Mouse (Mus musculus) adrenal gland, postnatal 10 days (tissue): ENCODE data around the gene Supv3l1. TPM values are rescaled to one million over a fixed set of nuclear protein-coding genes. Genes with fewer than 3 reads are reported as not detected.

ENCODE experiments used
- DNase-seq: peaks from one replicate; pipeline ENCODE4 v3.0.0; 2021; ENCODE audit warnings: mixed read lengths
- total RNA-seq, 2 experiments: library from RNA; stranded (reverse); gene quantifications; 2 replicates each; pipeline ENCODE4 v1.2.3; 2021

Supv3l1 gene
- total RNA-seq, 2 experiments from 2014 or later: 34.5 to 41.8 TPM

GRCm38 (mm10) chr10:62413606-62413982 is 35.9 kb downstream of the Supv3l1 start:
- DNase-seq: no peak

- DNase-seq: no peak
Measured at GRCm38 (mm10) chr10:62412906-62413605, 36.5 kb downstream of the Supv3l1 start.

GRCm38 (mm10) chr10:62411431-62412410 is 37.8 kb downstream of the Supv3l1 start:
- DNase-seq: no peak

- DNase-seq: peak; percentile 74
Measured at GRCm38 (mm10) chr10:62410943-62411342, 38.6 kb downstream of the Supv3l1 start.

GRCm38 (mm10) chr10:62404901-62405300 is 44.6 kb downstream of the Supv3l1 start:
- DNase-seq: no peak

- DNase-seq: no peak
Measured at GRCm38 (mm10) chr10:62401641-62402111, 47.9 kb downstream of the Supv3l1 start.

GRCm38 (mm10) chr10:62383011-62383410 is 66.5 kb downstream of the Supv3l1 start:
- DNase-seq: no peak

- no peak for DNase-seq
Measured at GRCm38 (mm10) chr10:62380936-62381335, 68.6 kb downstream of the Supv3l1 start.

GRCm38 (mm10) chr10:62379808-62380207 is 69.7 kb downstream of the Supv3l1 start, which contains the start of gene Hk1:
TSS of gene Hk1 (minus strand) at chr10:62379908.
- DNase-seq: no peak

Other genes with a start within 250 kb of the Supv3l1 start
- 10 to 100 TPM; 16.4 to 23.6 TPM for gene Tspan15, start 218.5 kb downstream of the Supv3l1 start, total RNA-seq
- 1 to 10 TPM; 9.0 to 9.5 TPM for gene Tacr2, start 197.3 kb downstream of the Supv3l1 start, total RNA-seq
- 10 to 100 TPM; 27.3 to 38.4 TPM for gene Hk1, start 69.8 kb downstream of the Supv3l1 start, total RNA-seq
- under 1 TPM in 1 of 2 experiments, not detected in 1; 0.30 TPM for gene Hkdc1, start 27.2 kb downstream of the Supv3l1 start, total RNA-seq
- gene 4930507D05Rik, start 249 bp downstream of the Supv3l1 start, total RNA-seq: under 1 TPM; 0.42 TPM
- gene Vps26a, start 37.1 kb upstream of the Supv3l1 start, total RNA-seq: 10 to 100 TPM; 42.9 to 48.3 TPM
- gene Srgn, start 77.7 kb upstream of the Supv3l1 start, total RNA-seq: 10 to 100 TPM; 41.3 to 44.6 TPM
- 10 to 100 TPM; 35.0 to 36.9 TPM for gene Kif1bp, start 128.7 kb upstream of the Supv3l1 start, total RNA-seq
- 10 to 100 TPM; 52.2 to 54.8 TPM for gene Ddx21, start 152.5 kb upstream of the Supv3l1 start, total RNA-seq
- gene Ddx50, start 201.5 kb upstream of the Supv3l1 start, total RNA-seq: 100 to 1,000 TPM; 115 to 120 TPM